Mouse (Mus musculus): ENCODE results near the gene Gm21913. TPM values are rescaled to one million over a fixed set of nuclear protein-coding genes. Genes with fewer than 3 reads are reported as not detected.
"Not testable (repeated sequence)": the region's sequence is repeated elsewhere in the genome, so short reads cannot be mapped to it uniquely, and the experiment has no call there.

The Gm21913 gene
- not detected in 2 replicates for polyA plus RNA-seq (2015; fragmentation: Nextera tagmentation; extraction: Ambion mirVana)

- WGBS, result no CpG with 5 or more reads among the region's 3 CpGs
Measured at GRCm38 (mm10) chrY:74623596-74623995, at the start of gene Gm21913. Gm21913 (plus strand) TSS chrY:74623896.

More at GRCm38 (mm10) chrY:74623596-74623995, at the start of gene Gm21913:
- not testable (repeated sequence) for H3K27me3 ChIP-seq (replicated peaks); H3K4me3 ChIP-seq (replicated peaks); ATAC-seq (ENCODE audit: insufficient read depth, low FRiP score, low read depth); H3K9ac ChIP-seq; H3K4me2 ChIP-seq; H3K4me1 ChIP-seq; H3K36me3 ChIP-seq; H3K27ac ChIP-seq; H3K9me3 ChIP-seq

Other genes starting within 250 kb of the Gm21913 start
- not detected in 2 replicates for gene Gm29110, start 153.4 kb upstream of the Gm21913 start, polyA plus RNA-seq (2015; fragmentation: Nextera tagmentation; extraction: Ambion mirVana)